Mouse (Mus musculus) hindlimb bud, embryonic 11.5 days (tissue): ENCODE results near the gene Dgkz.

Experiments
- DNase-seq: peaks from one replicate; pipeline ENCODE4 v3.0.0-alpha.2; 2012; ENCODE audit warnings: low read depth, low spot score; ENCODE audit errors: extremely low spot score

Dgkz gene

GRCm38 (mm10) chr2:91996006-91996405, 20.3 kb upstream of the Dgkz start:
- DNase-seq = no peak

GRCm38 (mm10) chr2:91993409-91993808, 17.7 kb upstream of the Dgkz start:
- no peak for DNase-seq

- DNase-seq = no peak
Observed at GRCm38 (mm10) chr2:91989750-91990149, 14.1 kb upstream of the Dgkz start.

- peak; percentile 85 for DNase-seq
Observed at GRCm38 (mm10) chr2:91987542-91987941, 11.9 kb upstream of the Dgkz start.

- DNase-seq = no peak
Observed at GRCm38 (mm10) chr2:91986071-91986470, 10.4 kb upstream of the Dgkz start.

- DNase-seq = no peak
Observed at GRCm38 (mm10) chr2:91984906-91985525, 9.4 kb upstream of the Dgkz start.

- no peak for DNase-seq
Observed at GRCm38 (mm10) chr2:91984439-91984838, 8.8 kb upstream of the Dgkz start.

GRCm38 (mm10) chr2:91980830-91981229, 5.2 kb upstream of the Dgkz start:
- no peak for DNase-seq

GRCm38 (mm10) chr2:91980245-91980644, 4.6 kb upstream of the Dgkz start:
- DNase-seq = no peak

GRCm38 (mm10) chr2:91978547-91978946, 2.9 kb upstream of the Dgkz start:
- DNase-seq = no peak

GRCm38 (mm10) chr2:91977960-91978359, 2.3 kb upstream of the Dgkz start:
- DNase-seq = no peak

- DNase-seq = no peak
Observed at GRCm38 (mm10) chr2:91973416-91974135, 2.1 kb downstream of the Dgkz start.

GRCm38 (mm10) chr2:91972121-91972566, 3.5 kb downstream of the Dgkz start:
- DNase-seq = no peak

- no peak for DNase-seq
Observed at GRCm38 (mm10) chr2:91971231-91972097, 4.2 kb downstream of the Dgkz start.

GRCm38 (mm10) chr2:91967962-91968361, 7.7 kb downstream of the Dgkz start:
- DNase-seq = no peak

- no peak for DNase-seq
Observed at GRCm38 (mm10) chr2:91966367-91966766, 9.3 kb downstream of the Dgkz start.

- DNase-seq = no peak
Observed at GRCm38 (mm10) chr2:91965417-91965816, 10.2 kb downstream of the Dgkz start.

- DNase-seq = no peak
Observed at GRCm38 (mm10) chr2:91964610-91965204, 11.0 kb downstream of the Dgkz start.

- no peak for DNase-seq
Observed at GRCm38 (mm10) chr2:91963443-91963932, 12.2 kb downstream of the Dgkz start.

GRCm38 (mm10) chr2:91962864-91963401, 12.7 kb downstream of the Dgkz start:
- no peak for DNase-seq
